Mouse (Mus musculus) embryonic facial prominence, embryonic 13.5 days (tissue): Measurements from ENCODE around the gene Pnmal1. TPM values are rescaled to one million over a fixed set of nuclear protein-coding genes. Genes with fewer than 3 reads are reported as not detected.

ENCODE experiments used
- ATAC-seq: fragments of 200-750 bp; cut with Nextera tagmentation; 2 replicates; pipeline ENCODE4 v1.8.0; 2017; ENCODE audit warnings: low read depth; ENCODE audit not compliant: insufficient number of reproducible peaks, insufficient read depth, low FRiP score, low TSS enrichment
- H3K27ac ChIP-seq: fragments of 300-500 bp; sonication (generic); 2 replicates; pipeline ENCODE4 v1.5.1; 2015; ENCODE audit warnings: moderate library complexity, mild to moderate bottlenecking, inconsistent platforms
- H3K27me3 ChIP-seq: fragments of 300-500 bp; sonication (generic); 2 replicates; pipeline ENCODE4 v1.6.1; 2015; ENCODE audit warnings: mild to moderate bottlenecking, inconsistent platforms
- H3K36me3 ChIP-seq: fragments of 300-500 bp; sonication (generic); 2 replicates; pipeline ENCODE4 v1.6.1; 2015; ENCODE audit warnings: mild to moderate bottlenecking, inconsistent platforms
- H3K4me1 ChIP-seq: fragments of 300-500 bp; sonication (generic); 2 replicates; pipeline ENCODE4 v1.6.1; 2015; ENCODE audit warnings: inconsistent platforms
- H3K4me2 ChIP-seq: fragments of 300-500 bp; sonication (generic); 2 replicates; pipeline ENCODE4 v1.6.1; 2015; ENCODE audit warnings: moderate library complexity, mild to moderate bottlenecking, inconsistent platforms
- H3K4me3 ChIP-seq: fragments of 300-500 bp; sonication (generic); 2 replicates; pipeline ENCODE4 v1.5.1; 2015; ENCODE audit warnings: mild to moderate bottlenecking, inconsistent platforms
- H3K9ac ChIP-seq: fragments of 300-500 bp; sonication (generic); 2 replicates; pipeline ENCODE4 v1.6.1; 2015; ENCODE audit warnings: mild to moderate bottlenecking, inconsistent platforms
- H3K9me3 ChIP-seq: fragments of 300-500 bp; sonication (generic); 2 replicates; pipeline ENCODE4 v1.6.1; 2016; ENCODE audit warnings: inconsistent platforms
- WGBS: fragments of 180-500 bp; shearing (Covaris S2); methylation state at CpG from one replicate; pipeline ENCODE4 v1.1.7; 2015; ENCODE audit warnings: mixed read lengths; 5-methylcytosine and 5-hydroxymethylcytosine counted together
- polyA plus RNA-seq: library from polyadenylated mRNA; unstranded; fragments of >200 nt; fragmentation: Nextera tagmentation; extraction: Ambion mirVana; gene quantifications from 2 replicates; pipeline ENCODE4 v1.2.1, GENCODE M21; 2015

The Pnmal1 gene
- polyA plus RNA-seq, 1 experiment from 2014 or later = 1.2 TPM

GRCm38 (mm10) chr7:16918670-16919069, 40.8 kb upstream of the Pnmal1 start:
- Histone ChIP-seq H3K4me1 (peaks cover 51% of the 10 kb centered on the region), H3K27ac (no peak overlapping the region)
- WGBS = 69% methylated on average over 3 of the region's 3 CpGs

DNA sequence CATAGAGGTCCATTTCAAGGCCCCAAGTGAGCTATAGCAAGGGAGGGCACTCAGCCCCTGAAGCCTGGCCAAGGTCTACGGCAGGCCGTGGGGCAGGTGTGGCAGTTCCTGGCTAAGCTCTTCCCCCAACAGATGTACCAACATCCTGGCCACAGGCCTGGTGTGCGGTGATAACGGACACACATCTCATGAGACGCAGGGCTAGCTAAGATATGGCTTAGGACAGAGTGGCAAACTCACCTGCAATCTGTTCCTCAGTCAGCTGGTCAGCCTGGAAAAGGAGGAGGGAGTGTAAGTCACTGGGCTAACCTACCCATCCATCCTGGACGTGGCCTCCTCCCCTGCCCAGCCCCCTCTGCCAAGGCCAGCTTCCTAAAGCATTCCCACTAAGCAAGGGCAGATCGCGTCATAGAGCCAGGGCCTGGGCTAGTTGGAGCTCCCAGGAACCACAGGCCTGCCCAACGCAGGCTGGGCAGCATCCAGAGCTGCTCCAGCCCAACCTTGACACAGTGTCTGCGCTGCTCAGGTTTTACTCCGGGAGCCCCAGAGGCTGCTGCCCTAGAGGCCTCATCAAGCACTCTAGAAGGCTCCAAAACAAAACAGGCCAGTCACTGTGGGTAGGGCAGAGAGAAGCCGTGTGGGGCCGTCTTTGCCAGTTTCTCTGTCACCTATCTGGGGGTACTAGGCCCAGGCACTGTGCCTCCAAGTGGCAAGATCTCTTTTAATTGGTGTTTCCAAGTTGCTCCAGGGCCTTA, 39.9 kb upstream of the Pnmal1 start:
- 76% methylated on average over 13 of the region's 13 CpGs for WGBS
- H3K9ac ChIP-seq = peak overlapping the region; percentile 65
- peak overlapping the region; percentile 16 for H3K4me3 ChIP-seq

More at GRCm38 (mm10) chr7:16918670-16919069, 40.8 kb upstream of the Pnmal1 start:
- H3K9me3 ChIP-seq = no peaks in the 10 kb centered on the region
- H3K4me2 ChIP-seq = no peak overlapping the region
- H3K27me3 ChIP-seq = no peaks in the 10 kb centered on the region
- H3K36me3 ChIP-seq = peaks cover 61% of the 10 kb centered on the region
- H3K4me3 ChIP-seq = no peak overlapping the region
- no peak overlapping the region for H3K9ac ChIP-seq
- ATAC-seq = no peak

DNA sequence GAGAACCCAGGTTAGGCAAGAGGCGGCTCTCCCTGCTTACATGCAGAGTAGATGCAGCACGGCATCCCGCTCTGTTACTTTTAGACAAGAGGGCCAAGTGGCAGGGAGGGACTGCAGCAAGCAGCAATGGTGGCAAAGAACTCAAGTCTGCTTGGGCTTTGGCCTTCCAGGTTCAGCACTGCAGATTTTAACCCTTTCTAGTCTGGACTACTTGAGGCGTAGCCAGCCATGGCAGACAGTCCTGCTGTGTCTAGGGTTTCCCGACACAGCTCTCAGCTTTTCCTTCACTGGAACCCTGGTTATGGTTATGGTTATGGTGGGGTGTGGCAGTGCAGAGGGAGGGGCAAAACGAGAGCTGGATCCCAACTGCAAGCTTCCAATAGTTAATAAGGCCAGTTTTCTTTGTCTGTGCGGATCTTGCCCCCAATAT, 39.3 kb upstream of the Pnmal1 start:
- WGBS = 64% methylated on average over 7 of the region's 7 CpGs
- peak overlapping the region; percentile 16 for H3K4me3 ChIP-seq
- H3K27me3 ChIP-seq = no peaks in the 10 kb centered on the region
- peaks cover 48% of the 10 kb centered on the region for H3K4me1 ChIP-seq
- H3K4me2 ChIP-seq = peak overlapping the region; percentile 90
- peak overlapping the region; percentile 65 for H3K9ac ChIP-seq
- H3K36me3 ChIP-seq = peaks cover 50% of the 10 kb centered on the region
- peak overlapping the region; percentile 71 for H3K27ac ChIP-seq
- no peaks in the 10 kb centered on the region for H3K9me3 ChIP-seq
- no peak for ATAC-seq

More for the DNA sequence above, 39.9 kb upstream of the Pnmal1 start:
- no peaks in the 10 kb centered on the region for H3K27me3 ChIP-seq
- no peak for ATAC-seq
- H3K4me1 ChIP-seq = peaks cover 48% of the 10 kb centered on the region
- peak overlapping the region; percentile 90 for H3K4me2 ChIP-seq
- no peaks in the 10 kb centered on the region for H3K9me3 ChIP-seq
- peaks cover 56% of the 10 kb centered on the region for H3K36me3 ChIP-seq
- peak overlapping the region; percentile 71 for H3K27ac ChIP-seq

DNA sequence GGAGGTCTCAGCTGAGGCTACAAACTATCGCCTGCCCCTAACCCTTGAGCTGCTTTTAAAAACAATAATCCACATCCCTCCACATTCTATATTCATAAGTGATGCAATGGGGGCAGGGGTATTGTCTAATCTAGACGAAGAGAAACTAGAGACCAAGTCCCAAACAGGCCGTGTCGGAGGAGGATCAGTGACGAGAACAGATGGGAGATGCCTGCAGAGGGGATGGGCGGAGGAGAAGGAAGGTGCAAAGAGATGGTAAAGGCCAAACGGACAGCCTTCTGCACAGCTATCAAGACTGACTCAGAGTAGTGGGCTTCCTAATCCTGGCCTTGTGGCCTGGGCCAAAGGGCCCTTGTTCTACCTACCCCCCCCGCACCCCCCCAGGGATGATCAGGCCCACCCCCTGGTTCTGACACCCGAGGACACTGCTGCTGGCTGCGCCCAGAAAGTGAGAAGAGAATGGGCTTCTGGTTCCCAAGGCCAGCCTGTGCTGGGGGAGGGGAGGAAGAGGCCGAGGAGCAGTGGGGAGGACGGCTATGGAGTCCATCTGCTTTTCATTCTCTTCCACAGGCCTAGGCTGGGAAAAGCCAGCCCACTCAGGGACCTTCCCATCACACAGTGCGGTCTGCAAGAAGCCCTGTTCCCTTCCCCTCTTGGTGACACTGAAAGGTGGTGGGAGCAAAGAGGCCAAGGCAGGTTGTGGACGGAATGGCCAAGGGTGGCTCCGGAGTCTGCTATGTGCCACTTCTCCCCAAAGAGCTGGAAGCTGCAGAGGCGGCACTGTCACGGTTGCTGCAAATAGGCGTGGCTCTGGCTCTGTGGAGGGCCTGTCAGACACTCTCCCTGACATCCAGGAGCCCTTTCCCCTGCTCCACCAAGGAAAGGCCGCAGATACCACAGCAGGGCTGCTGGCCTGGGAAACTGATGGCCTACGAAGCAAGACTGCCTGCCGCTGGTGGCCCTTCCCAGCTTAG, 38.4 kb upstream of the Pnmal1 start:
- Histone ChIP-seq H3K36me3 (peaks cover 41% of the 10 kb centered on the region), H3K4me3 (peak overlapping the region; percentile 94), H3K9me3 (no peaks in the 10 kb centered on the region), H3K9ac (peak overlapping the region; percentile 98), H3K27ac (peak overlapping the region; percentile 96), H3K4me1 (peaks cover 48% of the 10 kb centered on the region), H3K27me3 (no peaks in the 10 kb centered on the region), H3K4me2 (peak overlapping the region; percentile 90)
- no peak for ATAC-seq
- WGBS = 25% methylated on average over 21 of the region's 21 CpGs

DNA sequence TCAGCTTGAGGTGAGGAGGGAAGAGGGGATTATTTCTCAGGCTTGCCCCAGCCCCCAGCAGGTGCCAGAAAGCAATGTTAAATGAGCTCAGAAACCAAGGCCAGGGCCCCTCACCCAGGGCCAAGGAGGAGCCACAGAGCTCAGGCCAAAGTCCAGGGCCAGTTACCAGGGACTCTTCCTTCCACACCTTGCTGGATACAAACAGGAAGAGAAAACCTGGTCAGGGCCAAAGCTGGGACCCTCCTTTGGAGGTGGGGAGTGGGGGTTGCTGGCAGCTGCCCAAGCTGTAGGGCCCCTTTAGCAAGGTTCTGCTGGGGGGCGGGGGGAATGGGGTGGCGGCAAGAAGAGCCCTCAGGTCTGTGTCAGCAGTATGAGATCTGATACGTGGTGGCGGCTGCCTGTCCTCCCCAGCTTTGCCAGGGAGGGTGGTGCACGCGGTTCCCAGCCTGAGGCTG, 37.6 kb upstream of the Pnmal1 start:
- H3K27me3 ChIP-seq = no peaks in the 10 kb centered on the region
- H3K4me2 ChIP-seq = peak overlapping the region; percentile 90
- peaks cover 48% of the 10 kb centered on the region for H3K4me1 ChIP-seq
- H3K27ac ChIP-seq = peak overlapping the region; percentile 96
- ATAC-seq = no peak
- H3K9ac ChIP-seq = peak overlapping the region; percentile 98
- no peaks in the 10 kb centered on the region for H3K9me3 ChIP-seq
- H3K36me3 ChIP-seq = peaks cover 33% of the 10 kb centered on the region
- WGBS = 23% methylated on average over 6 of the region's 6 CpGs
- peak overlapping the region; percentile 94 for H3K4me3 ChIP-seq

- 48% methylated on average over 10 of the region's 10 CpGs for WGBS
- Histone ChIP-seq H3K36me3 (peaks cover 27% of the 10 kb centered on the region), H3K4me3 (peak overlapping the region; percentile 94), H3K4me1 (peaks cover 48% of the 10 kb centered on the region), H3K9ac (peak overlapping the region; percentile 98), H3K9me3 (no peaks in the 10 kb centered on the region), H3K27ac (peak overlapping the region; percentile 96), H3K27me3 (no peaks in the 10 kb centered on the region), H3K4me2 (peak overlapping the region; percentile 90)
- no peak for ATAC-seq
Observed at GRCm38 (mm10) chr7:16922360-16922973, 37.0 kb upstream of the Pnmal1 start.

DNA sequence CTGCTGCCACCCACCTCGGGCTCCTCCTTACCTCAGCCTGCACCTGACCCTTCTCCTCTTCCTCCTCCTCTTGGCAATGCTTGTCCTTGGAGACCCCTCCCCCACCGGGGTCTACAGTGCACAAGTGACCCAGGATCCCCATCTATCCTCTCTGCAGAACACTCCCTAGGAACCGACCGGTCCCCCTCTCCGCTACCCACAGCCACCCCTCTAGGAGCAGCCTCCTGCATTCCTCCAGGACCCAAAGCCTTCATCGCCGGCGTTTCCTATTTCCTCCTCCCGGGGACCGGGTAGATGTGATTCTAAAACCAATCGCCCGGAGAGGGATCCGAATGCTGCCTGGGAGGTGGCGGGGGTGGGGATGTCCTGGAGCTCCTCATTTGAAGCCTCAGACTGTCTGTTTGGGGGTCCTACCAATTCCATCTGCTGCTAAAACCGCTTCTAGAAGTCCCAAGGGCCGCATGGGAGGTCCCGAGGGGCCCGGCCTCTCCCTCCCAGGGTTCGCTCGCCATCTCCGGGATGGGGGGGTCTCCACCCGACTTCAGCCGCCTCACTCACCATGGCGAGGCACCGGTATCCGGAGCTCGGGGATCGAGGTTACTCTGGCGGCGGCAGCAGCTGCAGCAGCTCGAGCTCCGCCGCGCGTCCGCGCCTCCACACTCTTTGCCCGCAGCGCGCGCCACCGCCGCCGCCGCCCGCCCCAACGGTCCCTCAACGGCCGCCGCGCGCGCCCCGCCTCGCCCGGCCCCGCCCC, 36.0 kb upstream of the Pnmal1 start:
- no peaks in the 10 kb centered on the region for H3K27me3 ChIP-seq
- H3K9me3 ChIP-seq = no peaks in the 10 kb centered on the region
- peak overlapping the region; percentile 94 for H3K4me3 ChIP-seq
- peak overlapping the region; percentile 96 for H3K27ac ChIP-seq
- peaks cover 47% of the 10 kb centered on the region for H3K4me1 ChIP-seq
- peak overlapping the region; percentile 98 for H3K9ac ChIP-seq
- H3K4me2 ChIP-seq = peak overlapping the region; percentile 90
- under 1% methylated on average over 57 of the region's 57 CpGs for WGBS
- ATAC-seq = no peak
- peaks cover 17% of the 10 kb centered on the region for H3K36me3 ChIP-seq

GRCm38 (mm10) chr7:16924037-16924834, 35.2 kb upstream of the Pnmal1 start, which contains the start of gene Calm3:
TSS of gene Calm3 (minus strand) at chr7:16924114.
- WGBS = 2% methylated on average over 64 of the region's 64 CpGs
- no peaks in the 10 kb centered on the region for H3K9me3 ChIP-seq
- H3K36me3 ChIP-seq = peaks cover 10% of the 10 kb centered on the region
- peak within 1 kb of the TSS; percentile 96 for H3K27ac ChIP-seq
- H3K4me2 ChIP-seq = peak within 1 kb of the TSS; percentile 90
- peak within 1 kb of the TSS; percentile 98 for H3K9ac ChIP-seq
- no peaks in the 10 kb centered on the region for H3K27me3 ChIP-seq
- ATAC-seq = peak; percentile 89
- peaks cover 39% of the 10 kb centered on the region for H3K4me1 ChIP-seq
- peak within 1 kb of the TSS; percentile 94 for H3K4me3 ChIP-seq

- H3K27ac ChIP-seq = no peak overlapping the region
- H3K4me3 ChIP-seq = no peak overlapping the region
- H3K4me2 ChIP-seq = no peak overlapping the region
- no peaks in the 10 kb centered on the region for H3K36me3 ChIP-seq
- WGBS = 38% methylated on average over 2 of the region's 2 CpGs
- ATAC-seq = no peak
- 0 out of 2 replicates have a peak, but pooled peaks cover 3% of the 10 kb centered on the region for H3K4me1 ChIP-seq
- no peaks in the 10 kb centered on the region for H3K9me3 ChIP-seq
- H3K9ac ChIP-seq = no peak overlapping the region
- H3K27me3 ChIP-seq = no peaks in the 10 kb centered on the region
Observed at GRCm38 (mm10) chr7:16928341-16928740, 31.1 kb upstream of the Pnmal1 start.

DNA sequence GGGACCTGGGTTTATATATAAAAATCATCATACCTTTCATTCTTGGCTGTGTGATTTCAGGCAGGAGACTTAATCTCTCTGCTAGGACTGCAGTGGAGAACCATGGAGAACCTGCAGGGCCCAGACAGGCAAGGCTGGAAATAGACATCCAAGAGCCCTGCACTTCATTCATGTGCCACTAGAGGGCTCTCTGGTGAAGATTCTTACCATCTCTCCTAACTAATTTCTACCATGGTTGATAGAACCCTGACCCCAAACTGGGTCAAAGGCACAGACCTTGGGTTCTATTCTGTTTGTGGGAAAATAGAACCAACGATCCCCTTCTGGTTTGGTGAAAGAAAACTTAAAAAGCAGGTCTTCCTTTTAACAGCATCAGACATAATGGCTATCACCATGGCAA, 28.6 kb upstream of the Pnmal1 start:
- H3K36me3 ChIP-seq = no peaks in the 10 kb centered on the region
- H3K27me3 ChIP-seq = no peaks in the 10 kb centered on the region
- no peak overlapping the region for H3K4me3 ChIP-seq
- H3K4me2 ChIP-seq = no peak overlapping the region
- 17% methylated on average over 1 of the region's 1 CpGs for WGBS
- H3K27ac ChIP-seq = no peak overlapping the region
- H3K9me3 ChIP-seq = no peaks in the 10 kb centered on the region
- 0 out of 2 replicates have a peak, but pooled peaks cover 3% of the 10 kb centered on the region for H3K4me1 ChIP-seq
- no peak for ATAC-seq
- H3K9ac ChIP-seq = no peak overlapping the region
